Mouse (Mus musculus) liver, embryonic 13.5 days (tissue): ENCODE measurements around the gene Fosl2. TPM values are rescaled to one million over a fixed set of nuclear protein-coding genes. Genes with fewer than 3 reads are reported as not detected.
"Not testable (repeated sequence)": the region's sequence is repeated elsewhere in the genome, so short reads cannot be mapped to it uniquely, and the experiment has no call there.

Source experiments
- ATAC-seq: fragments of 200-750 bp; cut with Nextera tagmentation; 2 replicates; pipeline ENCODE4 v1.8.0; 2017; ENCODE audit warnings: low read depth, mild to moderate bottlenecking, moderate number of reproducible peaks, moderate library complexity
- DNase-seq: peaks from one replicate; pipeline ENCODE4 v3.0.0; 2022
- H3K27ac ChIP-seq: fragments of 300-500 bp; sonication (generic); 2 replicates; pipeline ENCODE4 v1.5.1; 2015; ENCODE audit warnings: moderate library complexity, mild to moderate bottlenecking, inconsistent platforms
- H3K27me3 ChIP-seq: fragments of 300-500 bp; sonication (generic); 2 replicates; pipeline ENCODE4 v1.6.1; 2015; ENCODE audit warnings: mild to moderate bottlenecking, inconsistent platforms
- H3K36me3 ChIP-seq: fragments of 300-500 bp; sonication (generic); 2 replicates; pipeline ENCODE4 v1.6.1; 2015; ENCODE audit warnings: mild to moderate bottlenecking, inconsistent platforms
- H3K4me1 ChIP-seq: fragments of 300-500 bp; sonication (generic); replicated peaks from 2 replicates; pipeline ENCODE4 v1.6.1; 2015; ENCODE audit warnings: inconsistent platforms
- H3K4me2 ChIP-seq: fragments of 300-500 bp; sonication (generic); 2 replicates; pipeline ENCODE4 v1.6.1; 2015; ENCODE audit warnings: inconsistent platforms, mild to moderate bottlenecking, moderate library complexity
- H3K4me3 ChIP-seq: fragments of 300-500 bp; sonication (generic); replicated peaks from 2 replicates; pipeline ENCODE4 v1.5.1; 2015; ENCODE audit warnings: mild to moderate bottlenecking, inconsistent platforms
- H3K9ac ChIP-seq: fragments of 300-500 bp; sonication (generic); 2 replicates; pipeline ENCODE4 v1.6.1; 2015; ENCODE audit warnings: mild to moderate bottlenecking, inconsistent platforms
- H3K9me3 ChIP-seq: fragments of 300-500 bp; sonication (generic); replicated peaks from 2 replicates; pipeline ENCODE4 v1.6.1; 2016; ENCODE audit warnings: inconsistent platforms
- WGBS: fragments of 180-500 bp; shearing (Covaris S2); methylation state at CpG from one replicate; pipeline ENCODE4 v1.1.7; 2015; ENCODE audit not compliant: insufficient replicate concordance; 5-methylcytosine and 5-hydroxymethylcytosine counted together
- polyA plus RNA-seq: library from polyadenylated mRNA; unstranded; fragments of >200 nt; fragmentation: Nextera tagmentation; extraction: Ambion mirVana; gene quantifications from 2 replicates; pipeline ENCODE4 v1.2.1, GENCODE M21; 2015

The Fosl2 gene
- polyA plus RNA-seq, 1 experiment from 2014 or later: 0.35 TPM

DNA sequence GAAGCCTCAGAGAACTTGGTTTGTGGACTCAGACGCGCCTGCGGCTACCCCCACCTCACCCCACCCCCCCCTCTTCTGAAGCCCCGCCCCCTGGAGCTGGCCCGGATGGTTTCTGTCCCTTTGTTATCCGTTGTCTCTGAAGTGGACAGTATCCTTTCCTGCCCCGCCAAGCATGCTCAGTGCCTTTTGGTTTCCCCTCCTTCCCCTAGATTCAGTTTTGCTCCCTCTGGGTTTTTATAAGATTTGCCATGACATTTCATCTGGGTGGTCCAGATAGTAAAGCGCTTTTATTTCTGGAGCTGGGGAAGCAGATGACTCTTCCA lies 17.8 kb downstream of the Fosl2 start:
- Histone ChIP-seq H3K27me3 (no peaks in the 10 kb centered on the region), H3K9me3 (no peaks in the 10 kb centered on the region), H3K4me1 (no peaks in the 10 kb centered on the region), H3K4me3 (no peak overlapping the region), H3K36me3 (peaks cover 6% of the 10 kb centered on the region; the same call in 1 of the 2 replicates), H3K9ac (no peak overlapping the region), H3K27ac (no peak overlapping the region), H3K4me2 (no peak overlapping the region)
- 65% methylated on average over 8 of the region's 8 CpGs for WGBS
- DNase-seq: no peak
- no peak for ATAC-seq

DNA sequence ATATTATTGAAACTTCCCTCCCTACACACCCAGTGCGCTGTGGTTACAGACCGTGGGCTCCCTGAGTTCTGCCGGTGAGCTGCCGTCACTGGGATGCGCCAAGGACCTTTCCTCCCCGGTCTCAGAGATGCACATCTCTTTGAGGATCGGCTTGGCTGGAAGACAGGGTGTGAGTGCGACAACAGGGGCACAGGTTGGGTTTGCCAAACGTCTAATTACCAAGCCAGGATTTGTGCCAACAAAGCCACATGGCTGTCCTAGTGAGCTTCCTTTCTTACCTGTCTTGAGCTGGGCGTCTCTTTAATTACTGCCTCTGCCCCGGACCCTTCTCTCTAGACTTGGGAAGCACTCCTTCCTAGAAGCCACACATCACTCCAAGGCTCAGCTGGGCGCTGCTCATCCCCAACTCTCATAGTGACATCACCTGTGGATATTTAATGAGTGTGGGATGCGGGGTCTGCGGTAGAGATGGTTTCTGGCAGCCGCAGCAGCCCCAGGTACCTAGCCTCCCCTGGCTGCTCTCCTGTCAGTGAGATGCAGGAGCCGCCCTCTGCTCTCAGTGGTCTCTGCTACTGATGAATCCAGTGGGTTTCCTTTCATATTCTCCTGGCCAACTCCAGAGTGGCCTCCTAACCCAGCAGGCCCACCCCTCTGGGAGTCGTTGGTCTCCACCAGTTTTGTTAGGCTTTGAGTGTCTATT lies 18.3 kb downstream of the Fosl2 start:
- Histone ChIP-seq H3K4me1 (no peaks in the 10 kb centered on the region), H3K4me3 (no peak overlapping the region), H3K27ac (no peak overlapping the region), H3K9ac (no peak overlapping the region), H3K36me3 (peaks cover 6% of the 10 kb centered on the region; the same call in 1 of the 2 replicates), H3K27me3 (no peaks in the 10 kb centered on the region), H3K9me3 (no peaks in the 10 kb centered on the region), H3K4me2 (no peak overlapping the region)
- DNase-seq: no peak
- WGBS: 73% methylated on average over 17 of the region's 17 CpGs
- no peak for ATAC-seq

DNA sequence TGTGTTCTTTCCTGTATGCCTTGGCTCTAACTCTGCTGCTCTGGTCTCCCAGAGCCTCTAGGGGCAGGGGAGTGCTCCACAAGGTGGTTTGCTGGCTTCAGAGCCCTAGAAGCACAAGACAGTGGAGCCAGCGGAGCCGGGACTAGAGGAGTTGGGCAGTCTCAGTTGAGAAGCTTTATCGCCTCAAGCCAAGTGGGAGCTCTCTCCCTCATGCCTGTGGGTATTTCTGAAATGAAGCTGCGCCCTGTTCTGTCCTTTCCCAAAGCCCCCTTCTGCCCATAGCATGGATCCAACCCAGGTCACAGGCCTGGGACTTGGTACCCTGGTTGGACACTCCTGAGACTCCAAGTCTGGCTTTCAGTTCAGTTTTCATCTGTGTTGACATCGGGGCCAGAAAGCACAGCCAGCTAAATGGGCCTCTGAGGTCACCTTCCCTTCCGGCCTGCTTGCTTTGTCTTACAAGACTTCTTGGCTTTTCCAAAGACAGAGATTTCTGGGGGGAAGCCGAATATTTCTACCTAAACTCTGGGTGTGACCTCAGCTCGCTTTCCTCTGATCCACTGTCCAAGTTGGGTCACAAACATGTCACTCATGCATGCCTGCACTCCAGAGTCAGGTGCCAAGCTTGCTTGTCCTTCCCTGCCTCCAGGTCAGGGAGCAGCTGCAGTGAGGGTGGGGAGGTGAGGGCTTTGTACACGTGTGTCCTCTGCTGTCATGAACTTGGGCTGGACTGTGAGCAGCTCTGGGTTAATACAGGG lies 19.5 kb downstream of the Fosl2 start:
- DNase-seq (no peak), ATAC-seq (no peak)
- no peak overlapping the region for H3K27ac ChIP-seq
- H3K27me3 ChIP-seq: no peaks in the 10 kb centered on the region
- H3K36me3 ChIP-seq: peaks cover 6% of the 10 kb centered on the region; the same call in 1 of the 2 replicates
- 59% methylated on average over 9 of the region's 9 CpGs for WGBS
- H3K9me3 ChIP-seq: no peaks in the 10 kb centered on the region
- H3K9ac ChIP-seq: no peak overlapping the region
- no peaks in the 10 kb centered on the region for H3K4me1 ChIP-seq
- no peak overlapping the region for H3K4me3 ChIP-seq
- no peak overlapping the region for H3K4me2 ChIP-seq

DNA sequence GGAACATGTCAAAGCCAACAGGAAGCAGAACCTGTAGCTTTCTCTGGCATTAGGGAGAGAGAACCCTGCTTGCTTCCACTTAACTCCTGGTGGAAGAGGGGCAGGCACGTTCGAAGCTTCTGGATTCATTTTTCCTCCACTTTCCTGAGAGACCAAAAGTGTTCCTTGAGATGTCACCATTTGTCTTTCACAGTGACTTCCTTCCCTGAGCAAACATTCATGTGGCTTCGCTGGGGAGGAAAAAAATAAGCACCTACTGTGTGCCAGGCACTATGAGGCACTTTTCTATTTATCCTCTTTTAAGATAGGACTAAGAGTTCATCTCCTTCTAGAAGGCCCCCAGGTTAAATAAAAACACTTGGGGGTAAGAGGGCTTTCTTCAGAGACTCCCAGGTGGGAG lies 20.3 kb downstream of the Fosl2 start:
- H3K9ac ChIP-seq: no peak overlapping the region
- no peak overlapping the region for H3K27ac ChIP-seq
- H3K4me1 ChIP-seq: no peaks in the 10 kb centered on the region
- WGBS: 57% methylated on average over 3 of the region's 3 CpGs
- no peaks in the 10 kb centered on the region for H3K9me3 ChIP-seq
- no peak overlapping the region for H3K4me3 ChIP-seq
- H3K36me3 ChIP-seq: peaks cover 6% of the 10 kb centered on the region; the same call in 1 of the 2 replicates
- DNase-seq (no peak), ATAC-seq (no peak)
- H3K4me2 ChIP-seq: no peak overlapping the region
- no peaks in the 10 kb centered on the region for H3K27me3 ChIP-seq

DNA sequence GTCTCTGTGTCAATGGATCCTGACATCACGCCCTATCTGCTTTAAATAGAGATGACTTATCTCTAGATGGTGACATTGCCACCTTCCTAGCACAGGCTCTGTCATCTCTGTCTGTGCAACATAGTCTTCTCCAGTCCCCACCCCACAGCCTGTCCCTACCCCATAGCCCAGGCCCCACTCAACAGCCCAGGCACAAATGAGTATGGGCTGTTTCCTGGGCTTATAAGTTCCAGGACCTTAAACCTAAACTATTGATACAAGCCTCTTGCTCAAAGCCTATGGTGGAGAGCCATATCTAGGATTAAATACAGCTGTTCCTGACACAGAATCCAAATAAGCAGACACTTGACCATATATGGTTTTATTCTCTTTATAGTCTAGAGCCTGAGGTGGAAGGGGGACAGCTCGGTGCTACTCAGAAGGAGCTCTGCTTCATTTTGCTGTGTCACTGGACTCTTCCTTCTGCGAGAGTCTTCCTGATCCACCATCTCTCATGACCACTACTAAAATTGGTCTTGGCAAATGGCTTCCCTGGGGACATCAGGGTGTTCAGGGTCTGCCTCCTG lies 28.0 kb downstream of the Fosl2 start:
- 60% methylated on average over 3 of the region's 3 CpGs for WGBS
- ATAC-seq (no peak), DNase-seq (no peak)
- Histone ChIP-seq H3K27ac (no peak overlapping the region), H3K4me2 (no peak overlapping the region), H3K27me3 (no peaks in the 10 kb centered on the region), H3K4me1 (no peaks in the 10 kb centered on the region), H3K36me3 (no peaks in the 10 kb centered on the region), H3K4me3 (no peak overlapping the region), H3K9me3 (no peaks in the 10 kb centered on the region), H3K9ac (no peak overlapping the region)

DNA sequence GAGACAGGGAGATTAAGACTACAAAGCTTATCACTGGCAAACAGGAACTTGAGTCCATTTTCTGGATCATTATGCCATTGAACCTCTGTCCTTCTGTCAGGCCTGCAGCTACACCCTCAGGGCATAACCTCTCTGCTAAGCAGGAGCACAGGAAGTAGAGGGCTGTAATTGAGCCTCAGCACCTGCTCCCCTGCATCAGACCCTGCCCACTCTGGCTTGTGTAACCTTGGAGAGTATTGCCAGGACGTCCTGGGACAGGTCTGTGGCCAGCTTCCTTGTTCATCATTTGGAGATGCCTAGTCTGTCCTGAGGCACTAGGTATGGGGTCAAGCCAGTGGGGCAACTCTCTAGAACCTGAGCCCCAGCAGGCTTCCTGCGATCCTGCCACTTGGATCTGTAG lies 36.6 kb downstream of the Fosl2 start:
- no peak for ATAC-seq
- H3K36me3 ChIP-seq: no peaks in the 10 kb centered on the region
- no peak for DNase-seq
- H3K27me3 ChIP-seq: no peaks in the 10 kb centered on the region
- no peak overlapping the region for H3K4me2 ChIP-seq
- no peaks in the 10 kb centered on the region for H3K9me3 ChIP-seq
- no peaks in the 10 kb centered on the region for H3K4me1 ChIP-seq
- no peak overlapping the region for H3K27ac ChIP-seq
- H3K9ac ChIP-seq: no peak overlapping the region
- 54% methylated on average over 2 of the region's 2 CpGs for WGBS
- H3K4me3 ChIP-seq: no peak overlapping the region

DNA sequence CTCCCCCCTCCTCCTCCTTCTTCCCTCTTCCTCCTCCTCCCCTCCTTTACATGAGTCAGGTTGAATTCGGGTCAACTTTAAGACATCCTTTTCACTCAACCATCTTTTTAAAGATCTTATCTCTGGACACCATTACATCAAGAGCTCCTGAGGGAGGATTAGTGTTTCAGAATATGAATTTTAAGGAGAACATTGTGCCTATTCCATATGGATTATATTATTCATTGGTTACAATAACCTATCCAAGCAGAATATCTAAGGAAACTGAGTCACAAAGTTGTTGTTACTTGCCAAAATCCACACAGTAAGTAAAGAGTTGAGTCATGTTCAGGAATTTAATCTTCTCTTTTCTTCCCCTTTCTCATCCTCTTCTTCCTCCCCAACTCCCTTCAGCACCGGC lies 41.2 kb downstream of the Fosl2 start:
- H3K4me3 ChIP-seq: no peak overlapping the region
- no peaks in the 10 kb centered on the region for H3K36me3 ChIP-seq
- H3K27me3 ChIP-seq: no peaks in the 10 kb centered on the region
- H3K27ac ChIP-seq: no peak overlapping the region
- DNase-seq (no peak), ATAC-seq (no peak)
- H3K4me1 ChIP-seq: no peaks in the 10 kb centered on the region
- WGBS: 34% methylated on average over 2 of the region's 2 CpGs
- H3K9me3 ChIP-seq: no peaks in the 10 kb centered on the region
- H3K4me2 ChIP-seq: no peak overlapping the region
- no peak overlapping the region for H3K9ac ChIP-seq

DNA sequence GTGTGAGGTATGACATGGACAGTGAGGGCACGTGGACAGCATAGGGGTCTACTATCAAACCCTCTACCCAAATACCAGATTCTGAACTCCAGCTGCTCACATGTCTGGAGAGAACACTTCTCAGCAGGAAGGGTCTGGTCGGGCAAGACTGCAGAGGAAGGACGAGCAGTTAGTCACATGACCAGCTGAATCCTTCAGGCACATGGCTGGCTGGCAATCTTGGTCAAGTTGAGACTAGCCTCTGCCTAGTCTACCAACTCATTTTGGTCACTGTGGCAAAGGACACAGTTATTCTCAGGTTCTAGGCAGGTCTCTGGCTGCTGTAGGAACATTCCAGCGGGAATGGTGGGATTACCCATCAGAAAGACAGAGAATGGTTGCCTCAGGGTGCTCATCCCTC lies 42.1 kb downstream of the Fosl2 start:
- H3K27ac ChIP-seq: no peak overlapping the region
- H3K4me3 ChIP-seq: no peak overlapping the region
- H3K9me3 ChIP-seq: no peaks in the 10 kb centered on the region
- no peak for ATAC-seq
- no peaks in the 10 kb centered on the region for H3K4me1 ChIP-seq
- no peak overlapping the region for H3K9ac ChIP-seq
- no peaks in the 10 kb centered on the region for H3K36me3 ChIP-seq
- H3K27me3 ChIP-seq: no peaks in the 10 kb centered on the region
- no peak for DNase-seq
- no peak overlapping the region for H3K4me2 ChIP-seq
- WGBS: 46% methylated on average over 4 of the region's 4 CpGs

DNA sequence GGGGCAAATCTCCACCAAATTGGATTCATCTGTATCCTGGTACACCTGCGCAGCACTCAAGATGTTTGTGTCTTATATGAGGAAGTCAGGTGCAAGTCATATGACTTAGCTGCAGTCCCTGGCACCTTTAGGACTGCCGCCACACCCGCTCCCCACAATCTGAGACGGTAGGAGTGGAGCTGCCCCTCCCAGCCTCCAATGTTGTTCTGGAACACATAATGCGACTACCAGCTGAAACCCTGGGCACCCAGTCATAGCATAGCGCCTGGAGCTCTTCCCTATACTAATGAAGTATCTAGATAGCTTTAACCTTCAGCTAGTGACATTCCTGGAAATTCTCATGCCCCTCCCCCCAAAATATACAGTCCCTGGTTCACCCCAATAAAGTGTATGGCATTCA lies 43.1 kb downstream of the Fosl2 start:
- not testable (repeated sequence) for ATAC-seq, H3K36me3 ChIP-seq, H3K27ac ChIP-seq, H3K4me3 ChIP-seq, H3K9me3 ChIP-seq, H3K27me3 ChIP-seq, DNase-seq, H3K9ac ChIP-seq, H3K4me2 ChIP-seq, H3K4me1 ChIP-seq
- 69% methylated on average over 5 of the region's 6 CpGs for WGBS

DNA sequence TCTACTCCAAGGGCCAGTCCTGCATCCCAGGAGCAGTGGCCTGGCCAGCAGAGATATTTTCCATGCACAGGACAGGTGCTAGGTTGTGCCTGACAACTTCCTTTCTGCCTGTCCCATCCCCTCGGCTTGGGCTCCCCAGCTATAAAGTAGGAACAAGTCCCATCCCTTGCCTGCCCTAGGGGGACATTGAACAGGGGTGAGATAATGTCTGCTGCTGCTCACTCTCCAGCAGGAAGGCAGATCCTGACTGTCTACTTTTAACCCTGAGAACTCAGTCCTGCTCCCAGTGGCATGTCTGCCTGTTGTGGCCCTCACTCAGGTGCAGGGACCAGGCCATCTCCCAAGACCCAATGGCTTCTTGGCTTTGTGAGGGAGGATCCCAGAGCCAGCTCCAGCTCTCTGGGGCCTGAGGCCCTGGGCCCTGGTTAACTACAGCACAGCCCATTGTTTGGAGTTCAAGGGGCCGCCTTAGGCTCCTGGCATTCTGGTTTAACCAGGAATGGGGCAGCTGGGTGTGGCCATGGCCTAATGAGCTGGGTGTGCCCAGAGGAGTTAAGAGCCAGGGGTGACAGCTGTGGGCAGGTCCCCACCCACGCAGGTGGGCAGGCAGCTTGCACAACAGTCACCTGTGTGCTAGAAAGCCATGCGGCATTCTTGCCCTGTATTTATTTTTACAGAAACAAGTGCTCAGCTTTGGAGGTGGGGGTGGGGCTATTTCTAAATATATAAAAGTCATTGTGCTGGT lies 47.5 kb downstream of the Fosl2 start:
- WGBS: 69% methylated on average over 4 of the region's 4 CpGs
- no peak overlapping the region for H3K4me3 ChIP-seq
- no peaks in the 10 kb centered on the region for H3K27me3 ChIP-seq
- no peak overlapping the region for H3K4me2 ChIP-seq
- no peaks in the 10 kb centered on the region for H3K9me3 ChIP-seq
- ATAC-seq (no peak), DNase-seq (no peak)
- no peak overlapping the region for H3K9ac ChIP-seq
- H3K4me1 ChIP-seq: no peaks in the 10 kb centered on the region
- no peaks in the 10 kb centered on the region for H3K36me3 ChIP-seq
- H3K27ac ChIP-seq: no peak overlapping the region

DNA sequence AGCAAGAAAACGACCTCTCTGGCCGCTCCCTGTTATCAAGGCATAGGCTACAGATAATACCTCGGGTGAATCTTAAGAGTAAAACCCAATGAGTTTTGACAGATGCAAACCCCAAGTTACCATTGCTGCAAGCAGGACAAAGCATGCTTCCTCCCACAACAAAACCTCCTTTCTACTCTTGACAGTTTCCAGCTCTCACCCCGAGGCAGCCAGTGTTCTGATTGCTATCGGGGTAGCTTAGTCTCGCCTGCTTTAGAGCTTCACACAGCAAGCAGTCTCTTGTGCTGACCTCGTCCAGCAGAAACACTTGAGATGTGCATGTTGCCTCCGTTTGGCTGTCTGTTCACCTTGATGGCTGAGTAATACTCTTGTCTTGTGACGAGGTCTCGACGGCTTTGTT lies 52.1 kb downstream of the Fosl2 start:
- no peak overlapping the region for H3K4me2 ChIP-seq
- H3K27ac ChIP-seq: no peak overlapping the region
- DNase-seq: no peak
- no peaks in the 10 kb centered on the region for H3K4me1 ChIP-seq
- H3K4me3 ChIP-seq: no peak overlapping the region
- ATAC-seq: no peak
- no peak overlapping the region for H3K9ac ChIP-seq
- no peaks in the 10 kb centered on the region for H3K27me3 ChIP-seq
- no peaks in the 10 kb centered on the region for H3K36me3 ChIP-seq
- 48% methylated on average over 11 of the region's 11 CpGs for whole genome bisulfite sequencing
- H3K9me3 ChIP-seq: no peaks in the 10 kb centered on the region
